Mouse (Mus musculus): ENCODE data around the gene Nutm1. TPM values are rescaled to one million over a fixed set of nuclear protein-coding genes. Genes with fewer than 3 reads are reported as not detected.
"Not testable (repeated sequence)": the region's sequence is repeated elsewhere in the genome, so short reads cannot be mapped to it uniquely, and the experiment has no call there.

Gene Nutm1
- 0.06 TPM in 1 of 2 replicates, not detected in the other for polyA plus RNA-seq (2014; fragmentation: Nextera tagmentation; extraction: Ambion mirVana)

- Histone ChIP-seq H3K27ac (replicated peaks; ENCODE audit: low read depth, low read length) (no peak within 1 kb of the TSS), H3K9me3 (replicated peaks; ENCODE audit: control insufficient read depth, low read length) (no peaks in the 10 kb centered on the region), H3K4me3 (ENCODE audit: low read depth, low read length) (no peak within 1 kb of the TSS), H3K36me3 (replicated peaks; ENCODE audit: control insufficient read depth, insufficient read depth, low read depth, low read length) (no peaks in the 10 kb centered on the region), H3K4me2 (ENCODE audit: low read depth, low read length) (no peak within 1 kb of the TSS), H3K27me3 (ENCODE audit: control insufficient read depth, insufficient read depth, low read length) (no peaks in the 10 kb centered on the region), H3K9ac (replicated peaks; ENCODE audit: low read length) (no peak within 1 kb of the TSS), H3K4me1 (ENCODE audit: control insufficient read depth, insufficient read depth, low read length) (no peaks in the 10 kb centered on the region)
- 69% methylated on average over 10 of the region's 10 CpGs for WGBS
- DNase-seq (ENCODE audit: low spot score) (no peak), ATAC-seq (replicated peaks; ENCODE audit: insufficient number of reproducible peaks, low FRiP score, low TSS enrichment, low read depth) (no peak)
Observed at GRCm38 (mm10) chr2:112259241-112259962, at the start of gene Nutm1. Nutm1 (minus strand) TSS chr2:112259291.

GRCm38 (mm10) chr2:112308671-112309070 is 49.6 kb upstream of the Nutm1 start:
- no peaks in the 10 kb centered on the region for H3K36me3 ChIP-seq (replicated peaks; ENCODE audit: control insufficient read depth, insufficient read depth, low read depth, low read length)
- no peak overlapping the region for H3K4me3 ChIP-seq (ENCODE audit: low read depth, low read length)
- H3K4me2 ChIP-seq (ENCODE audit: low read depth, low read length), result no peak overlapping the region
- H3K4me1 ChIP-seq (ENCODE audit: control insufficient read depth, insufficient read depth, low read length), result no peaks in the 10 kb centered on the region
- no peaks in the 10 kb centered on the region for H3K27me3 ChIP-seq (ENCODE audit: control insufficient read depth, insufficient read depth, low read length)
- no peaks in the 10 kb centered on the region for H3K9me3 ChIP-seq (replicated peaks; ENCODE audit: control insufficient read depth, low read length)
- no peak overlapping the region for H3K9ac ChIP-seq (replicated peaks; ENCODE audit: low read length)
- DNase-seq (ENCODE audit: low spot score) (no peak), ATAC-seq (replicated peaks; ENCODE audit: insufficient number of reproducible peaks, low FRiP score, low TSS enrichment, low read depth) (no peak)
- no peak overlapping the region for H3K27ac ChIP-seq (replicated peaks; ENCODE audit: low read depth, low read length)
- 92% methylated on average over 3 of the region's 3 CpGs for WGBS

- no peak for DNase-seq (ENCODE audit: low spot score)
- no peak overlapping the region for H3K4me2 ChIP-seq (ENCODE audit: low read depth, low read length)
- no peaks in the 10 kb centered on the region for H3K36me3 ChIP-seq (replicated peaks; ENCODE audit: control insufficient read depth, insufficient read depth, low read depth, low read length)
- H3K4me3 ChIP-seq (ENCODE audit: low read depth, low read length), result no peak overlapping the region
- no peaks in the 10 kb centered on the region for H3K27me3 ChIP-seq (ENCODE audit: control insufficient read depth, insufficient read depth, low read length)
- no peaks in the 10 kb centered on the region for H3K4me1 ChIP-seq (ENCODE audit: control insufficient read depth, insufficient read depth, low read length)
- H3K27ac ChIP-seq (replicated peaks; ENCODE audit: low read depth, low read length), result no peak overlapping the region
- H3K9ac ChIP-seq (replicated peaks; ENCODE audit: low read length), result no peak overlapping the region
- WGBS, result 91% methylated on average over 4 of the region's 4 CpGs
- H3K9me3 ChIP-seq (replicated peaks; ENCODE audit: control insufficient read depth, low read length), result no peaks in the 10 kb centered on the region
- no peak for ATAC-seq (replicated peaks; ENCODE audit: insufficient number of reproducible peaks, low FRiP score, low TSS enrichment, low read depth)
Observed at GRCm38 (mm10) chr2:112298221-112298620, 39.1 kb upstream of the Nutm1 start.

DNA sequence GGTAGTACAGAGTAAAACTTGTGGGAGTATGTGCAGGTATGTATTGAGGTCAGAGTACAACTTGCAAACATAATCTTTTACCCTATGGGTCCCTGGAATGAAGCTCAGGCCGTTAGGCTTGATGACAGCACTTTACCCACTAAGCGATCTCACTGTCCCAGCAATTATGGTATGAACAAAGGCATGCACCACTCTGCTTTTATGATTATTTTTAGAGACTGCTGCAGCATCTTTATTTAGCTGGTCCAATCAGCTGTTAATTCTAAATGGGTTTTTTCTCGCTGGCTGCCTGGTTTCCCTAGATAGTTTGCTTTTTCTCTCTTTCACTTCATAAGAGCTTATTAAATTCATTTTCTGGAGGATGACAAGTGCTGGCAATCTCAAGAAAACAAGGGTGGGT is 37.1 kb upstream of the Nutm1 start:
- H3K9ac ChIP-seq (replicated peaks; ENCODE audit: low read length), result no peak overlapping the region
- no peaks in the 10 kb centered on the region for H3K4me1 ChIP-seq (ENCODE audit: control insufficient read depth, insufficient read depth, low read length)
- DNase-seq (ENCODE audit: low spot score) (no peak), ATAC-seq (replicated peaks; ENCODE audit: insufficient number of reproducible peaks, low FRiP score, low TSS enrichment, low read depth) (no peak)
- H3K4me2 ChIP-seq (ENCODE audit: low read depth, low read length), result no peak overlapping the region
- H3K9me3 ChIP-seq (replicated peaks; ENCODE audit: control insufficient read depth, low read length), result no peaks in the 10 kb centered on the region
- no peaks in the 10 kb centered on the region for H3K27me3 ChIP-seq (ENCODE audit: control insufficient read depth, insufficient read depth, low read length)
- WGBS, result 87% methylated on average over 3 of the region's 3 CpGs
- H3K4me3 ChIP-seq (ENCODE audit: low read depth, low read length), result no peak overlapping the region
- H3K27ac ChIP-seq (replicated peaks; ENCODE audit: low read depth, low read length), result no peak overlapping the region
- no peaks in the 10 kb centered on the region for H3K36me3 ChIP-seq (replicated peaks; ENCODE audit: control insufficient read depth, insufficient read depth, low read depth, low read length)

DNA sequence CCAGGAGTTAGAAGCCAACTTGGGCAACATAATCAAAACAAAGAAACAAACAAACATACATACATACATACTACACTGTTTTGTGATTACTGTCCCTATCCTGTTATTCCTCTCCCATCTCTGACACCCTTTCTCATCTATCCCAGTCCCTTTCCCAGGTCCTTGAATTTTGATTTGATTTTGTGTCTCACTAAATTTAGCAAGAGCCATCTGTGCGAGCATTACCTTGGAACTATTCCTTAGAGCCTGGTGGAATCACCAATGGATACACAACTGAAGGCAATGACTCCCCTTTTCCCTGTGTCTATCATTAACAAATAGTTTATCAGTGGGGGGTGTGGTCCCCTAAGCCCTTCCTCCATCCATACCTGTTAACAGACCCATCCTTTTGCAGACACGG is 33.7 kb upstream of the Nutm1 start:
- H3K9me3 ChIP-seq (replicated peaks; ENCODE audit: control insufficient read depth, low read length), result no peaks in the 10 kb centered on the region
- H3K4me2 ChIP-seq (ENCODE audit: low read depth, low read length), result no peak overlapping the region
- H3K9ac ChIP-seq (replicated peaks; ENCODE audit: low read length), result no peak overlapping the region
- H3K4me3 ChIP-seq (ENCODE audit: low read depth, low read length), result no peak overlapping the region
- H3K27ac ChIP-seq (replicated peaks; ENCODE audit: low read depth, low read length), result no peak overlapping the region
- H3K36me3 ChIP-seq (replicated peaks; ENCODE audit: control insufficient read depth, insufficient read depth, low read depth, low read length), result no peaks in the 10 kb centered on the region
- DNase-seq (ENCODE audit: low spot score) (no peak), ATAC-seq (replicated peaks; ENCODE audit: insufficient number of reproducible peaks, low FRiP score, low TSS enrichment, low read depth) (no peak)
- no peaks in the 10 kb centered on the region for H3K4me1 ChIP-seq (ENCODE audit: control insufficient read depth, insufficient read depth, low read length)
- 82% methylated on average over 2 of the region's 2 CpGs for WGBS
- H3K27me3 ChIP-seq (ENCODE audit: control insufficient read depth, insufficient read depth, low read length), result no peaks in the 10 kb centered on the region

DNA sequence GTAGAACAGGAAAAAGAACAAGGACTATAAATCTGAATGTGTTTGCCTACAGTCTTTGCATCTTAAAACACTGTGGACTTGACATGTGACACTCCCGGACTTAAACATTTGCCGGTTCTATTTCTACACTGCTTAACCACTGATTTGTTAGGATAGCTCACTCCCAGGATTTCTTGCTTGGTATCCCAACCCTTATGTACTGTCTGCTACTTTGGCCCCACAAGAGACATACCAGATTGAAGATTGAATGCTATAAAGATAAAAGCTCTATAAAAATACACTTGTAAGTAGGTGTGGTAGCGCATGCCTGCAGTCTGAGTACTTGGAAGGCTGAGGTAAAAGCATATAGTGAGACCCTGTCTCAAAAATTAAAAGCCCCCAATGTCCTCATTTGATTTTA is 30.4 kb upstream of the Nutm1 start:
- Histone ChIP-seq H3K27ac (replicated peaks; ENCODE audit: low read depth, low read length) (no peak overlapping the region), H3K4me1 (ENCODE audit: control insufficient read depth, insufficient read depth, low read length) (no peaks in the 10 kb centered on the region), H3K9ac (replicated peaks; ENCODE audit: low read length) (no peak overlapping the region), H3K27me3 (ENCODE audit: control insufficient read depth, insufficient read depth, low read length) (no peaks in the 10 kb centered on the region), H3K4me2 (ENCODE audit: low read depth, low read length) (no peak overlapping the region), H3K4me3 (ENCODE audit: low read depth, low read length) (no peak overlapping the region), H3K9me3 (replicated peaks; ENCODE audit: control insufficient read depth, low read length) (no peaks in the 10 kb centered on the region), H3K36me3 (replicated peaks; ENCODE audit: control insufficient read depth, insufficient read depth, low read depth, low read length) (no peaks in the 10 kb centered on the region)
- no peak for ATAC-seq (replicated peaks; ENCODE audit: insufficient number of reproducible peaks, low FRiP score, low TSS enrichment, low read depth)
- no peak for DNase-seq (ENCODE audit: low spot score)
- WGBS, result 89% methylated on average over 3 of the region's 3 CpGs

GRCm38 (mm10) chr2:112287059-112287458 is 28.0 kb upstream of the Nutm1 start:
- Histone ChIP-seq H3K9ac (replicated peaks; ENCODE audit: low read length) (no peak overlapping the region), H3K4me2 (ENCODE audit: low read depth, low read length) (no peak overlapping the region), H3K36me3 (replicated peaks; ENCODE audit: control insufficient read depth, insufficient read depth, low read depth, low read length) (no peaks in the 10 kb centered on the region), H3K27me3 (ENCODE audit: control insufficient read depth, insufficient read depth, low read length) (no peaks in the 10 kb centered on the region), H3K4me1 (ENCODE audit: control insufficient read depth, insufficient read depth, low read length) (no peaks in the 10 kb centered on the region), H3K4me3 (ENCODE audit: low read depth, low read length) (no peak overlapping the region), H3K27ac (replicated peaks; ENCODE audit: low read depth, low read length) (no peak overlapping the region), H3K9me3 (replicated peaks; ENCODE audit: control insufficient read depth, low read length) (no peaks in the 10 kb centered on the region)
- 72% methylated on average over 4 of the region's 4 CpGs for WGBS
- ATAC-seq (replicated peaks; ENCODE audit: insufficient number of reproducible peaks, low FRiP score, low TSS enrichment, low read depth), result no peak
- no peak for DNase-seq (ENCODE audit: low spot score)

GRCm38 (mm10) chr2:112286062-112286461 is 27.0 kb upstream of the Nutm1 start:
- not testable (repeated sequence) for H3K4me1 ChIP-seq (ENCODE audit: control insufficient read depth, insufficient read depth, low read length); ATAC-seq (replicated peaks; ENCODE audit: insufficient number of reproducible peaks, low FRiP score, low TSS enrichment, low read depth); H3K36me3 ChIP-seq (replicated peaks; ENCODE audit: control insufficient read depth, insufficient read depth, low read depth, low read length); H3K4me2 ChIP-seq (ENCODE audit: low read depth, low read length); H3K4me3 ChIP-seq (ENCODE audit: low read depth, low read length); H3K27ac ChIP-seq (replicated peaks; ENCODE audit: low read depth, low read length); H3K27me3 ChIP-seq (ENCODE audit: control insufficient read depth, insufficient read depth, low read length); H3K9me3 ChIP-seq (replicated peaks; ENCODE audit: control insufficient read depth, low read length); DNase-seq (ENCODE audit: low spot score); H3K9ac ChIP-seq (replicated peaks; ENCODE audit: low read length)
- 91% methylated on average over 1 of the region's 1 CpGs for WGBS

All from embryonic facial prominence, embryonic 11.5 days (tissue).